Mouse (Mus musculus) Muller cell, postnatal 12 days (primary cell): ENCODE measurements around the gene Prune1.

Source experiments
- DNase-seq: peaks from one replicate; pipeline ENCODE4 v3.0.0-alpha.2; 2015; ENCODE audit errors: inconsistent ontology term

The Prune1 gene

GRCm38 (mm10) chr3:95277149-95277551 is 4.7 kb downstream of the Prune1 start:
- DNase-seq: no peak

- no peak for DNase-seq
These were observed 5.4 kb downstream of the Prune1 start for GRCm38 (mm10) chr3:95276428-95276934.

- no peak for DNase-seq
These were observed 6.7 kb downstream of the Prune1 start for GRCm38 (mm10) chr3:95275161-95275560.

- no peak for DNase-seq
These were observed 7.4 kb downstream of the Prune1 start for GRCm38 (mm10) chr3:95274453-95274852.

GRCm38 (mm10) chr3:95273471-95273870 is 8.4 kb downstream of the Prune1 start:
- DNase-seq: no peak

- no peak for DNase-seq
These were observed 11.0 kb downstream of the Prune1 start for GRCm38 (mm10) chr3:95270766-95271364.

GRCm38 (mm10) chr3:95269789-95270188 is 12.1 kb downstream of the Prune1 start:
- DNase-seq: no peak

GRCm38 (mm10) chr3:95267855-95268254 is 14.0 kb downstream of the Prune1 start:
- DNase-seq: peak; percentile 41

GRCm38 (mm10) chr3:95266052-95266451 is 15.8 kb downstream of the Prune1 start:
- no peak for DNase-seq

GRCm38 (mm10) chr3:95264724-95265123 is 17.2 kb downstream of the Prune1 start:
- DNase-seq: no peak

GRCm38 (mm10) chr3:95263089-95263739 is 18.7 kb downstream of the Prune1 start:
- DNase-seq: peak; percentile 42

- no peak for DNase-seq
These were observed 19.9 kb downstream of the Prune1 start for GRCm38 (mm10) chr3:95261975-95262374.

- no peak for DNase-seq
These were observed 24.9 kb downstream of the Prune1 start for GRCm38 (mm10) chr3:95256931-95257330.

- DNase-seq: no peak
These were observed 31.0 kb downstream of the Prune1 start, which contains the start of gene Bnipl for GRCm38 (mm10) chr3:95250783-95251424. Gene Bnipl (minus strand): TSS chr3:95251193.

GRCm38 (mm10) chr3:95250361-95250760 is 31.5 kb downstream of the Prune1 start:
- DNase-seq: no peak

GRCm38 (mm10) chr3:95247660-95248336 is 34.1 kb downstream of the Prune1 start:
- DNase-seq: no peak

- peak; percentile 18 for DNase-seq
These were observed 35.2 kb downstream of the Prune1 start for GRCm38 (mm10) chr3:95246465-95247231.

GRCm38 (mm10) chr3:95243086-95243485 is 38.8 kb downstream of the Prune1 start:
- no peak for DNase-seq

GRCm38 (mm10) chr3:95241498-95241897 is 40.4 kb downstream of the Prune1 start, which contains the start of gene Gm128:
Gene Gm128 (minus strand): TSS chr3:95241598.
- no peak for DNase-seq

GRCm38 (mm10) chr3:95240900-95241299 is 41.0 kb downstream of the Prune1 start:
- no peak for DNase-seq

- no peak for DNase-seq
These were observed 41.9 kb downstream of the Prune1 start for GRCm38 (mm10) chr3:95239971-95240370.
